Mouse (Mus musculus) fat pad, adult 2 months (tissue): ENCODE results near the gene Srgap2.
"Not testable (repeated sequence)": the region's sequence is repeated elsewhere in the genome, so short reads cannot be mapped to it uniquely, and the experiment has no call there.

Experiments used
- DNase-seq: peaks from one replicate; pipeline ENCODE4 v3.0.0-alpha.2; 2011; ENCODE audit warnings: low read depth, low spot score; ENCODE audit errors: extremely low read depth

Srgap2 gene

DNA sequence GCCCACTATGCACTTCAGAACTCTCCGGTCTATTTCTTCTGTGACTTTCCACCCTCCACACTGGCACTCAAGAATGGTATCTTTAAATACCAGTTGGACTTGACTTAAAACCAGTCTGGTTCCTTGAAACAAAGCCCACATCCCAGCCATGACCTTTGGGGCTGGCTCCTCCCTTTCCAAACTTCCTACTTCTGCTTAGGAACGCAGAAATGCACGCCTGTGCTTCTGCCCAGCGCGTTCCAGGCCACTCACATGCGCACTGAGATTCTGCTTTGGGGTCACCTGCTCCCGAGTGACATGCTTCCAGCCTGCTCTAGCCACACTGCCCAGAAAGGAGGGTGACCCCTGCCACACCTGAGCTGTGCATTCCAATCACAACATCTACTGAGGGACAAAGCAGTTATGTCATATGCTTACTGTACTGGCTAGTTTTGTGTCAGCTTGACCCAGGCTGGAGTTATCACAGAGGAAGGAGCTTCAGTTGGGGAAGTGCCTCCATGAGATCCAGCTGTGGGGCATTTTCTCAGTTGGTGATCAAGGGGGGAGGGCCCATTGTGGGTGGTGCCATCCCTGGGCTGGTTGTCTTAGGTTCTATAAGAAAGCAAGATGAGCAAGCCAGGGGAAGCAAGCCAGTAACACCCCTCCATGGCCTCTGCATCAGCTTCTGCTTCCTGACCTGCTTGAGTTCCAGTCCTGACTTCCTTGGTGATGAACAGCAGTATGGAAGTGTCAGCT, 274.5 kb downstream of the Srgap2 start:
- not testable (repeated sequence) for DNase-seq

DNA sequence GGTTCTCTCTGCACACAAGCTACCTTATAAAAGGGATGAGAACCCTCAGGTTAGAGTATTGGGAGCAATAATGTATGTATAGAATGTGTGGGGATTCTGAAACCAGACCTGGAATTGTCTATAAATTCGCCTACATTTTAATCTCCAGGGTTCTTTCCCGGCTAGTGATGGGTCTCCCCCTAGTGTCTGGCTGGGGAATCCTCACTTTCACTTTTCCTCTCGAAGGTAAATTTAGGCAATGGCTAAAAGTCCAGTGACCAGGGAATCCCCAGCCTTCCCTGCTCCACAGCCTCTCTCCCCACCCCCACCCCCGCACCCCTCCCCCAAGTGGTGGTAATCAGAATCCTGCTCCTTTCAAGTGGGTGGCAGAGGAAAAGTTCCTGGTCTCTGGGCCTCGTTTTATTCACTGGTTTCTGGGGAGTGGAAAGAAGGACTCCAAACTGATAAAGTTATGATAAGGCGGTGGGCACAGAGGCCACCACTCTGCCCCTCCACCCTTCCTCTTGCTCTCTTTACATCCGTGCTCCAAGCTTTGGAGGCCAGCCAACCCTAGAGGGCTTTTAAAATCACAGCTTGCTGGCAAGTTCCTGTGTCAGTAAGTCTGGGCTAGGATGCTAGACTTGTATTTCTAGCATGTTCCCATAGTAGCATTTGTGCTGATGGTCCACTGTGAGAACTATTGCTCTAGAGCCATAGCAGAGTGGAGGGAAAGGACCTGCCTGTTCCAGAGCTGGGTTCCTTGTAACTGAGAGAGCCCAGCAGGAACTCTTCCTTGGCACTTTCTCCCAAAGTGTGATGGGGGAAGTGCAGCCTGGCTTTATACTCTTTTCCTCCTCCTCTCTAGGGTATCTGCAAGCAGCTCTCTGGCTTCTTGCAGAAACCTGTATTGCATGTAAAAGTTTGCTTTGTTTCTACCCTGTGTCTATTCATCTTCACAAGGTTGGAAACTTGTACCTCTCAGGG, 280.4 kb downstream of the Srgap2 start:
- no peak for DNase-seq

DNA sequence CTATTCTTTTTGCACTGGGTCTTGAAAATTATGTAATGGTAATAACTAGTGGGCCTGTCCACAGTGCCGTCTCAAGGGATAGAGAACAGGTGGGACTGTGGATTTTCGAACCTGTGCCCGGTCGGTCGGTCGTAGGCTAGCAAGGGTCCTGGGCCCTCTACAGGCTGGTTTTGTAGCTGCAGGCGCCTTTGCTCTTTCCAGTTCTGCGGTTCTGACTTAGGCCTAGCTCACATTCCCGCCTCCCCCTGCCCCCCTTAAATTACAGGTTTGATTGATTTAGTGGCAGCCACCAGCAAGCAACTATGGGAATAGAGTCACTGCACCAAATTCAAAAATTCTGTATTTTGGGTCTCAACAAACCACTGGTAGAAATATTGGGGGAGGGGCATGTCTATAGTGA, 281.2 kb downstream of the Srgap2 start:
- DNase-seq: no peak

DNA sequence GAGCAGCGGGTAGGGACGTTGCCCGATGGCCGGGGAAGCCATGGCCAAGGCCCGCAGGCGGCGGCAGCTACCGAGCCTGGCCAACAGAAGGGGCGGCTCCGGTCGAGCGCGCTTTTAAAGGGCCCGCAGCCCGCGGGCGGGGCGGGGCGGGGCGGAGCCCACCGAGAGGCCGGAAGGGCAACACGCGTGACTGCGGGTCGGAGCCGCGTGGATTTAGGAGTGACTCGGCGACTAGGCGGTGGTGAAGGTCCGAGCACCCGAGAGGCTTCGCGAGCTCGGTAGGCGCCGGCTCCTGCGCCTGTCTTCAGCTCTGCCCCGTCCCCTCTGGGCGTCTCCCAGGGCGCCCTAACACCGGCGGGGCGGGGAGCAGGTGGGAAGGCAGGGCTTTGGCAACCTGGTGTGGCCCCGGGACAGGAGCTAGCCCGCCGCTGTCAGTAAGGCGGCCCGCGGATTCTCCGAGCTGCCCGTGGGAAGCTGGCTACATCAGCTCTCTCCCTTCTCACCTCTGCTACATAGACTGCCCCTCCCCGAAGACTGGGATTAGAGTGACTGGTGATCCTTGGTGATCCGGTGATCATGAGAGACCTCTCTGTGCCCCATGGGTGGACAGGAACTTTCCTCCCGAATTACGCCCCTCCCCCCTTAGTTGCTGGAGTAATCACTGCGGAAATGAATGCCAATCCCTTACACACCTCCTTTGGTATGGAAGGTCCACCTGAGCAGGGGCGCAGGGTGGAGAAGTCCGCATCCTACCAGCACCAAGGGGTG, 281.9 kb downstream of the Srgap2 start, which contains the start of gene Rassf5:
TSS of gene Rassf5 (minus strand) at position 170 of the 768 bp plus-strand sequence.
- DNase-seq: no peak

DNA sequence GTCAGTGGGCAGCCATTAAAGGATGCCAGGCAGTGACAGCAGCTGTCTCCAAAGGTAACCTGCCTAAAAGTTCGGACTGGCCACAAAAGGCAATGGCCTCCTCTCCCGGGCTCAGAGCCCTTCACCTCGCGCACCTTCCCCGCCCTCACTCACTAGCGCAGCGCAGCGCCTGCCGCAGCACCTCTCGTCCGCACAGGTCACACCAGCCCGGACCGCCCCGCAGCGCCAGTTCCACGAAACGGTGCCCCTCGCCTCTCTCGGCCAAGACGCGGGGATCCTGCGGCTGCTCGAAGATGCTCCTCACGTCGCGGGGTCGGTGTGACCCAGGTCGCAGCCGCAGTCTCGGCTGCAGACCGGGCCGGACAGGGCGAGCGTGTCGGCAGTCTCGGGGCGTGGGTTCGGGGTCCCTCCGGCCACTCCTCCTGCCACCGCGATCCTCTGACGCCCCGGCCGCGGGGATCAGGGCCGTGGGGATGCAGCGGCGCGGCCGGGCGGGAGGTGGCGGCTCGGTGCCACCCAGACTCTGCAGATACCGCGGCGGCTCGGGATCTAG, 282.5 kb downstream of the Srgap2 start:
- no peak for DNase-seq

DNA sequence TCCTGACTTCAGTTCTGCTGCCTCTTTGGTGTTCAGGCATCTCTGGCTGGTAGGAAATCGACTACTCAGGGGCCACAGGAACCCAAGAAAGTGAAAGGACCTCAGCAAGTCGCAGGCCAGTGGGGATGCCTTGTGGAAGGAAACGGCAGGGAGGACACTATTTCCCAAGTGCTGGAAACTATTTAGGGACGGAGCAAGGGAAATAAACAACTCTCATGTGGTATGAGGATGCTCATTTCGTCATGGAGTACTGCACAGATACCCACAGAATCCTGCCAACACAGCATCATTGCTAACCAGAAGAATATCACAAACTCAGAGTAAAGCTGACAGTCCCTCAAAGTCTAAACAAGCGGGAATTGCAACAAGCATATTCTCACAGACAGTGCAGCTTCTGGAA, 284.2 kb downstream of the Srgap2 start:
- no peak for DNase-seq

DNA sequence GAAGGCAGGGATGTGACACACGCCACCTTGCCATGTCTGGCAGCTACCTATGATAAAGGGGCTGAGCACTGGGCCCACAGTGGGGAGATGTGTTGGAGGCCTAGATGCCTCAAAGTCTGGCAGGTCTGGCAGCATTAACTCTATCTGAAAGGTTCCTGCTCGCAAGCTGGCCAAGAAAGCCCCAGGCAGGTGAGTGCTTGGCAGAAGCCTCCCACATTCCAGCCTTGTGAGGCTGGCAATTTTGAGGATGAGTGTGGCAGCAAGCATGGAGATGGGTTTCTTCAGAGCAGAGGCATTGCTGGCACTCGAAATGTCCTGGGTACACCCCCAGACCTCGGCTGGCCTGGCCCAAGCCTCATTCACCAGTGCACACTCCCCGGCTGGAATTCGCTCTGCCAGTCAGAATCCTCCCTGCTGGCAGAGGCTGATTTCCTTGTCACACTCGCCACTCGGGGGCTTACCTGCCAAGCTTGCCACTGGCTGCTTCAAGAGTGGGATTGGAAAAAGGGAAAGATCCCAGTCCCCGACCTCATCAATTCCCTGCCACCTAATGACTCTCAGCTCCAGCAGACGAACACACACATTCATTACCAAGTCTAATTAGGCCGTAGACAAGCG, 287.5 kb downstream of the Srgap2 start:
- DNase-seq: peak; percentile 86

DNA sequence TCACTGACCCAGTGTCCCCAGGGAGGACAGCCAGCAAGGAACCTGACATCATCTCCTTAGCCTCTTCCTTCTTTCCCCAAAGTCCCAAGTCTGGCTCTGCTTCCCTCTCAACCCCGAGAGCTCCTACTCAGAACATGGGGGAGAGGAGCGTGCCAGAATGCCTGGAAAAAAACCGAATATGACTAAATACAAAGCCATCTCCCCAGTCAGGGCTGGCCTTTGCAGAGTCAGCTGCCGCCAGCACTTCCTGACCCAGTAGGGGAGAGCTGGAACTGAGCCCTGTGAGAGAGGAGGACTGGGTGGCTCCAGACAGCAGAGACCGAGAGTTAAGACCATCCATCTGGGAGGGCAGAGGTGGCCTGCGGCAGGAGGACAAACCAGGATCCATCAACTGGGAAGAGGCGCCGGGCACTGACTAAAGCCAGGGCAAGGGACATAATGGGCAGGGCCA, 288.2 kb downstream of the Srgap2 start:
- DNase-seq: no peak

DNA sequence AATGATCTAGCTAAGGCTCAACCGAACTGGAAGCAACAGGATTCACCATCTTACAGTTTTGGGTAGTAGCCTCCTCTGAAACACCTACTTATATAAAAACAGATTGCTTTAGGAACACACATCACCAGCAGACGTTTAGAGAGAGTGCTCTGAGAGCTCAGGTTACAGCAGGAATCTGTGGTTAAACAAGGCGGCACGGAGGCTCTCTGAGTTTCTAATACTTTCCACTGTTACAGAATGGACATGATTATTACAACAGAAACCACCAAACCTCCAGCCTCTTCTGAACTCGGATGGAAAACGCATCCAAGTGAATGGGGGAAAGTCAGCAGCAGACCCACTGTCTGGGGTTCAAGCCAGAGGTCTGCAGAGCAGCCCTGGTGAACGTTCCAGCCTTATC, 291.1 kb downstream of the Srgap2 start:
- no peak for DNase-seq
